Mouse (Mus musculus) myocyte (in vitro differentiated cells): Measurements from ENCODE around the gene Nrp2.

ENCODE experiments used
- MAX ChIP-seq: IDR thresholded peaks from one replicate; pipeline ENCODE4 v1.6.1; 2011; ENCODE audit warnings: low read depth, mild to moderate bottlenecking, control low read depth
- TCF12 ChIP-seq: IDR thresholded peaks from one replicate; pipeline ENCODE4 v1.6.1; 2011; ENCODE audit warnings: mild to moderate bottlenecking, control low read depth; ENCODE audit not compliant: poor library complexity, insufficient read depth, severe bottlenecking
- USF1 ChIP-seq: IDR thresholded peaks from one replicate; pipeline ENCODE4 v1.6.1; 2011; ENCODE audit warnings: low read depth, mild to moderate bottlenecking, control low read depth, moderate library complexity

GRCm38 (mm10) chr1:62723891-62724290 is 20.8 kb downstream of the Nrp2 start:
- TF ChIP-seq MAX: no peak
- no peak for TF ChIP-seq USF1
- no peak for TF ChIP-seq TCF12
